Mouse (Mus musculus) kidney, embryonic 16.5 days (tissue): ENCODE measurements at regions not wholly inside any gene's neighbourhood (a gene's known extent, or its start where the extent isn't known, plus 50 kb on each side); places are given as distances from the start of the nearest gene placed in this dataset.

Experiments
- ATAC-seq: fragments of 200-750 bp; cut with Nextera tagmentation; 2 replicates; pipeline ENCODE4 v1.8.0; 2017; ENCODE audit warnings: moderate TSS enrichment; ENCODE audit not compliant: low FRiP score, low TSS enrichment
- H3K27ac ChIP-seq: fragments of 300-500 bp; sonication (generic); 2 replicates; pipeline ENCODE4 v1.5.1; 2014; ENCODE audit warnings: low read length
- H3K27me3 ChIP-seq: fragments of 300-500 bp; sonication (generic); 2 replicates; pipeline ENCODE4 v1.6.1; 2014; ENCODE audit warnings: low read length, control low read depth, mixed read lengths; ENCODE audit not compliant: insufficient read depth
- H3K36me3 ChIP-seq: fragments of 300-500 bp; sonication (generic); 2 replicates; pipeline ENCODE4 v1.6.1; 2014; ENCODE audit warnings: low read length, control low read depth, mixed read lengths; ENCODE audit not compliant: insufficient read depth
- H3K4me1 ChIP-seq: fragments of 300-500 bp; sonication (generic); 2 replicates; pipeline ENCODE4 v1.6.1; 2014; ENCODE audit warnings: low read length, control low read depth, mixed read lengths; ENCODE audit not compliant: insufficient read depth
- H3K4me2 ChIP-seq: fragments of 300-500 bp; sonication (generic); replicated peaks from 2 replicates; pipeline ENCODE4 v1.6.1; 2014; ENCODE audit warnings: low read depth, low read length
- H3K4me3 ChIP-seq: fragments of 300-500 bp; sonication (generic); 2 replicates; pipeline ENCODE4 v1.5.1; 2014; ENCODE audit warnings: mild to moderate bottlenecking, low read length
- H3K9ac ChIP-seq: fragments of 300-500 bp; sonication (generic); replicated peaks from 2 replicates; pipeline ENCODE4 v1.6.1; 2014; ENCODE audit warnings: low read length
- H3K9me3 ChIP-seq: fragments of 300-500 bp; sonication (generic); 2 replicates; pipeline ENCODE4 v1.6.1; 2016; ENCODE audit warnings: low read length, control low read depth
- WGBS: fragments of 180-500 bp; shearing (Covaris S2); extraction: QIAGEN DNeasy Blood & Tissue Kit; methylation state at CpG from one replicate; pipeline ENCODE4 v1.1.7; 2014; 5-methylcytosine and 5-hydroxymethylcytosine counted together

DNA sequence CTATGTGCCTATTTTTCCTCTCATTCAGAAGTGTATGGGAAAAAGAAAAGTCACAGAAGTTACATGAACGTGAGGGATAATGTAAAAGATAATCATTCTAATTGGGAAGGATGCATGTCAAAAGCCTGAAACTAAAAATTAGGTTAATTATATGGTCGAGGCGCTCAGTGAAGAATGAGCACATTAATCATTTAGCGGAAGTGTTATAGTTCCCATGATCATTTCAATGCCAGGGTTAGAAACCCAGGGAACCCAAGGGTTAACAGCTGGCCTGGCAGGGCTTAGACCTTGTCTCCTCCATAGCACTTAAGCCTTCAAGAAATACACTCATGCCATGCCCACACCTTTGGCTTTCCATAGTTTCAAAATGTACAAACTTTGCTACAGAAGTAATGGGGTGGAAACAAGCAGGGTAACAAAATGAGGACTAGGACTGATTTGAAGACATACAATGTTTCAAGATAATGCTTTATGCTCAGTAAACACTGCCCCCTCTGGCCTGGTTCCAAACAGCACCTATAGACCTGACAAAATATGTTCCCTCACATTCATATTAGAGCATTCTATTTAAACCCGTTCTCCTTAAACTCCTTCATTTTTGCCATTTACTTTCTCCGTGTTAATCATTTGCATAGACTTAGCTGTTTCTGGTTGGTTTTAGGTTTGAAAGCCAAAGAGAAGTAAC, 240.6 kb upstream of the Tenm3 start:
- Histone ChIP-seq H3K36me3 (no peaks in the 10 kb centered on the region), H3K27ac (no peak overlapping the region), H3K9ac (no peak overlapping the region), H3K27me3 (no peaks in the 10 kb centered on the region), H3K4me2 (no peak overlapping the region), H3K9me3 (no peaks in the 10 kb centered on the region), H3K4me3 (no peak overlapping the region), H3K4me1 (no peaks in the 10 kb centered on the region)
- no peak for ATAC-seq
- WGBS, result 80% methylated on average over 6 of the region's 6 CpGs

DNA sequence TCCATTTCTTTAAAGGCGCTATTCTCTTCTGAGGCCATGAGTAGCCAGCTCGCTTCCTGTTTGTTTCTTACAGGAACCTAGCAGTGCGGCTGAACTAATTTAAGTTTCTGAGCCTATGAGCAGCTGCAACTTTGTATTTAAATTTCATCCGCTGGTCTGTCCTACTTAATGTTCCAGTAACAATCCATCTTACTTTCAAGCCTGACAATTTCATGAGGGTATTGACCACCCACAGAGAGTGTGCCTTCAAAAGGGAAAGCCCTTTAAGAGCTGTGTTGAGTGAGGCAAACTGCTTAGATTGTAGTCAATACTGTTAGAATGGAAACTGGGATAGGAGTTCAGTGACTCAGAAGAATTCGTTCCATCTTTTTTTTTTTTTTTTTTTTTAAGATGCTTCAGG, 225.7 kb upstream of the Tenm3 start:
- Histone ChIP-seq H3K9me3 (no peaks in the 10 kb centered on the region), H3K4me3 (no peak overlapping the region), H3K36me3 (no peaks in the 10 kb centered on the region), H3K27me3 (no peaks in the 10 kb centered on the region), H3K4me1 (no peaks in the 10 kb centered on the region), H3K9ac (no peak overlapping the region), H3K4me2 (no peak overlapping the region), H3K27ac (no peak overlapping the region)
- 43% methylated on average over 5 of the region's 5 CpGs for WGBS
- no peak for ATAC-seq

DNA sequence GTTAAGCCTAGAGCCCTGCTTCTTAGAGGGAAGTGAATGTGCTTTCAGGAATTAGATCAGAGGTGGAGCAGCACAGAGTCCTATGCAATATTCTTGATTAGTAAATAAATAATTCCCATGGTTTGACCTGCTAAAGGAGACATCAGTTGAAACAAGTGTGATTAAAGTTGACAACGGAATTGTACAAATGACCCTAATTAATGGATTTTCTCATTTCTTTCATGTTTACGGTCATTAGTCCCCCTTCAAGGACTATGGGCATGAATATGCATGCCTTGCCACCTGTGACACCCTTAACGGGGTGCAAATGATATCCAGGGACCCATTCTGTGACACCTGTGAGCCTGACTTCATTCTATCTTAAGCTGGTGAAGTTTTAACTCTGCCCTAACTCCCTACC, 219.5 kb upstream of the Tenm3 start:
- no peaks in the 10 kb centered on the region for H3K27me3 ChIP-seq
- 61% methylated on average over 3 of the region's 3 CpGs for WGBS
- H3K4me3 ChIP-seq, result no peak overlapping the region
- H3K27ac ChIP-seq, result no peak overlapping the region
- H3K9ac ChIP-seq, result no peak overlapping the region
- H3K4me2 ChIP-seq, result no peak overlapping the region
- no peaks in the 10 kb centered on the region for H3K4me1 ChIP-seq
- no peaks in the 10 kb centered on the region for H3K36me3 ChIP-seq
- H3K9me3 ChIP-seq, result no peaks in the 10 kb centered on the region
- no peak for ATAC-seq

DNA sequence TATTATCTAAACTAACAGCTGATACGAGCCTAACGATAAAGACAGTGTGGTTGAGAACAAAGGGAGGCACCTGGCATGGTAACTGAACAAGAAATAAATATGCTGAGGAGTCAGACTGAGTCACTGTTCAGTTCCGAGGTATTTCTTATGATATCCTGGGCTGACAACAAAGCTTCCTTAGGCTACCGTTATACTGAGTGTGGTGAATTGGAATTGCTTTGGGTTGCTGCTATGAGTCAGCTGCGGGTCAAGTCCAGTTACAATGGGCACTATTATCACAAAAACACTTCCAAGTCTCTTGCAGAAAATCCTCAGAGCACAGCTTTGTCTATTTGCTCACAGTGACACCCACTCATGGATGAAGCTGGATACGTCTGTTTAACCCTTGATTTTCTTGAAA, 199.5 kb upstream of the Tenm3 start:
- Histone ChIP-seq H3K4me1 (no peaks in the 10 kb centered on the region), H3K9ac (no peak overlapping the region), H3K36me3 (no peaks in the 10 kb centered on the region), H3K9me3 (no peaks in the 10 kb centered on the region; the same call in 1 of the 2 replicates), H3K4me2 (no peak overlapping the region), H3K27ac (no peak overlapping the region), H3K27me3 (no peaks in the 10 kb centered on the region), H3K4me3 (no peak overlapping the region)
- ATAC-seq, result no peak
- WGBS, result 83% methylated on average over 6 of the region's 6 CpGs

DNA sequence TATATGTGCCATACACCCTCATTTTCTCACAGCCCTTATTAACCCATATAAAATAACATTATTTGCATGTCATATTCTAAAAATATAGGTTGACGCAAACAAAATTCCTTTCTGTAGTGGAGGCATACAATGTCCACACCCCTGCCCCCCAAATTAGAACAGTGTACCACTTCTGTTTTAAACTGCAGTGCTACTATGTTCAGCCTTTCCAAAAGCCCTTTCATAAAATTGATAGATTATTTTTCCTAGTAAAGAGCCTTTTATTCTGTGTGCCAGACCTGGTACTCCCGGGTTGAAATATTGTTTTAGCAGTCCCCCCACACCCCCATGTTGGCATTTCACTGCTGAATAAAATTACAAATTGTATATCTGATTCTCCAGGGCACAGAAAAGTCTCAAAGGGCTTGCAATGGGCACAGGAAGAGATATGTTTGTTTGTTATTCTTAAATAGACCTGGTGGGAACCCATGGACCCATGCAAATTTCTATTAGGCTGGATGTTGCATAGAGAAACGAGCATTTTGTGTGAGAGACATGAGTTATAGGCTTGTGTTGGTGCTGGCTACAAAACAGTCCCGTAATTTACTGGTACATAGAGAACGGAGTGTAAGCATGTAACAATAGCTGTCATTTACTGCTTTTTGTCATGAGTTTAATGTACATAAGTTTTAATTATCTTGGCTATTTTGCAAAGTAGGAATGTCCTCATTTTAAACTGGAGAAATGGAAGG, 192.4 kb upstream of the Tenm3 start:
- Histone ChIP-seq H3K4me1 (no peaks in the 10 kb centered on the region), H3K9me3 (no peaks in the 10 kb centered on the region; the same call in 1 of the 2 replicates), H3K27ac (no peak overlapping the region), H3K9ac (no peak overlapping the region), H3K4me2 (no peak overlapping the region), H3K36me3 (no peaks in the 10 kb centered on the region), H3K4me3 (no peak overlapping the region), H3K27me3 (no peaks in the 10 kb centered on the region)
- WGBS, result 55% methylated on average over 5 of the region's 5 CpGs
- no peak for ATAC-seq

DNA sequence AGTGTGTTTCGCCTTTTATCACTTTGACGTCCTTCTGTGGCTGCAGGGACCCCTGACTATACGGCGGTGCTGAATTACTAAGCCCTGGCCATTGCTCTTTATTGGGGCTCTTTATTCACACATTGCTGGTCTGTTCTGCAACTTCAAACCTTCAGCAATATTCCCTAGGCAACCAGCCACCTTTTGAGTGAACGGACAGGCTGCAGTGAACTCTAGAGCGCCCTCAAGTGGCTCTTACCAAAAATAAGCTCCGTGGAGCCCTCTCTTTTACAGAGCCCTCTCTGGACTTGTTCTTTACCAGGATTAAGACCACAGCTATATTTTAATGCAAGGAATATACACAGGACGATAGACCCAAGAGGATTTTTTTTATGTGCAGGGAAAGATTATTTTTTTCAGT, 191.8 kb upstream of the Tenm3 start:
- Histone ChIP-seq H3K4me2 (no peak overlapping the region), H3K9ac (no peak overlapping the region), H3K36me3 (no peaks in the 10 kb centered on the region), H3K27ac (no peak overlapping the region), H3K27me3 (no peaks in the 10 kb centered on the region), H3K9me3 (no peaks in the 10 kb centered on the region; the same call in 1 of the 2 replicates), H3K4me1 (no peaks in the 10 kb centered on the region), H3K4me3 (no peak overlapping the region)
- ATAC-seq, result no peak
- WGBS, result 25% methylated on average over 8 of the region's 8 CpGs

DNA sequence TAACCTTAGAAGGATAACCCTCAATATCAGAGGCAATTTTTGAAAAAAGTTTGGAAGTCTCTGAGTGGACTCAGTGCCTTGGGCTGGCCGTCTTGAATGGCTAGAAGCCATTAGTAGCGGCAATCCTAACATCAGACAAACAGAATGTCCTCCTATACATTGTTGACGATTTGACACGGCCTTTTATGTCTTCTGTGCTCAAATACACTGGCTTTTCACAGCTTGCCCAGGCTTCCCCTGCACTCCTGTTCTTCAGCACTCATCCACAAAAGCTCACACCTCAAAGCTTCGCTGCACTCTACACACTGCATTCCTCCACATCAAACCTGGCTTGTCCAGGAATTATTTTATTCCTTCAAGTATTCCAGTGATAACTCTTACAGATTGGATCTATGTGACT, 186.5 kb upstream of the Tenm3 start:
- H3K9me3 ChIP-seq, result no peaks in the 10 kb centered on the region
- no peak overlapping the region for H3K9ac ChIP-seq
- no peaks in the 10 kb centered on the region for H3K27me3 ChIP-seq
- WGBS, result 64% methylated on average over 5 of the region's 5 CpGs
- no peak overlapping the region for H3K4me2 ChIP-seq
- no peaks in the 10 kb centered on the region for H3K4me1 ChIP-seq
- H3K4me3 ChIP-seq, result no peak overlapping the region
- H3K36me3 ChIP-seq, result no peaks in the 10 kb centered on the region
- no peak overlapping the region for H3K27ac ChIP-seq
- no peak for ATAC-seq

DNA sequence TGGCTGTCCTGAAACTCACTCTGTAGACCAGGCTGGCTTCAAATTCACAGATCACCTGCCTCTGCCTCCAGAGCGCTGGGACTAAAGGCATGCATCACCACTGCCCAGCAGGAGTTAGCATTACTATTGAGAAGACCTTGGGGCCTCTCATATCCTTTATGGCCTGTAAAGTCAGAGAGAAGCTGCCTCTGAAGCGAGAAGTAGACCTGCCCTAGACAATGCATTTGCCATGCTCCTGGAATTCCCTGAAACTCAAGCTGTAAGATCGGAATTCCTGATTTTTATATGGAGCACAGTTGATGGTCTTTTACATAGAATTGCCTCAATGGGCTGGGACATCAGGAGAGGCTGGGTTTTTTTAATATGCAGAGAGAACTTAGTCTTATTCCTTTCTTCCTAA, 174.0 kb upstream of the Tenm3 start:
- ATAC-seq, result no peak
- no peak overlapping the region for H3K4me2 ChIP-seq
- H3K9me3 ChIP-seq, result no peaks in the 10 kb centered on the region

DNA sequence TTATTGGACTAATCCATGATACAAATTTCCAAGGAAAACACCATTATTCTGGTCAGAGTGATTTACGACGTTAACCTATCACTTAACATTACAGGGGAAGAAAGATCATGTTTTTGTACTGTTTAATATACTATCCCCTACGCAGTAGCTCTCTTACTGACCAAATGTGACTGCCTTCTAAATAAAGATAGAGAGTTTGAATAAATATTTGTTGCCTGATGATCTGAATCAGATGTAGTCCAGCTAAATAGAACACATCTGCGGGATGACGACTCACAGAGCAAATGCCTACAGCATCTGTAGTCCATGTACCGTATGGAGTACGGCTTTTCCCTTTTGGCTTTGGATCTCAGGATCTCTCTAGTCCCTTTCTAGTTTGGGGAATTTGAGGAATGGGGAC, 171.9 kb upstream of the Tenm3 start:
- H3K4me1 ChIP-seq, result no peaks in the 10 kb centered on the region
- no peaks in the 10 kb centered on the region for H3K9me3 ChIP-seq
- no peak overlapping the region for H3K27ac ChIP-seq
- no peak overlapping the region for H3K4me2 ChIP-seq
- 51% methylated on average over 7 of the region's 7 CpGs for WGBS
- H3K27me3 ChIP-seq, result no peaks in the 10 kb centered on the region
- no peaks in the 10 kb centered on the region for H3K36me3 ChIP-seq
- H3K4me3 ChIP-seq, result no peak overlapping the region
- H3K9ac ChIP-seq, result no peak overlapping the region
- ATAC-seq, result peak; percentile 42; the same call in 1 of the 2 replicates

More for the DNA sequence above, 174.0 kb upstream of the Tenm3 start:
- WGBS, result 78% methylated on average over 3 of the region's 3 CpGs
- H3K4me1 ChIP-seq, result no peaks in the 10 kb centered on the region
- H3K27me3 ChIP-seq, result no peaks in the 10 kb centered on the region
- no peak overlapping the region for H3K4me3 ChIP-seq
- no peak overlapping the region for H3K9ac ChIP-seq
- no peak overlapping the region for H3K27ac ChIP-seq
- H3K36me3 ChIP-seq, result no peaks in the 10 kb centered on the region

DNA sequence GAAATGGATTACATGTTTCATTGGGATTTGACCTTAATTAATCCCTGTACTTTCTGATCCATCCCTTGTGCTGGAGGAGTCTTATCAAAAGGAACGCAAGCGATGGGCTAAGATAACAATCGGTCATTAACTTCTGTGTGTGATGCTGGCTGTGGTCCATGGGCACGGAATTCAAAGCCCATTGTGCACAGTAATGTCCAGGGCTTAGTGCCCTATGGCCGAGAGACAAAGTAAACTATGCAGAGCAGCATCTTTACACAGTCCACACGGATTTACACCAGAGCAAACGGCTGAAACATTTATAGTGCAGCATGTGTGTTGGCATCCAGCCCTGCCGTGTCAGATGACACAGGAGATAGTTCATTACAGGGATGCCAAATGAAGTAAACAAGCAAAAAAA, 171.4 kb upstream of the Tenm3 start:
- 20% methylated on average over 8 of the region's 8 CpGs for WGBS
- no peak overlapping the region for H3K9ac ChIP-seq
- ATAC-seq, result peak; percentile 61; the same call in 1 of the 2 replicates
- H3K9me3 ChIP-seq, result no peaks in the 10 kb centered on the region
- no peaks in the 10 kb centered on the region for H3K36me3 ChIP-seq
- H3K27me3 ChIP-seq, result no peaks in the 10 kb centered on the region
- H3K4me2 ChIP-seq, result no peak overlapping the region
- no peak overlapping the region for H3K27ac ChIP-seq
- no peaks in the 10 kb centered on the region for H3K4me1 ChIP-seq
- H3K4me3 ChIP-seq, result no peak overlapping the region
